In genomic region chr11:86257460-86258076, GRCm38 (mm10) we compare ENCODE assay signal across 7 mouse cellular contexts. TPM values are rescaled to one million over a fixed set of nuclear protein-coding genes. Genes with fewer than 3 reads are reported as not detected.
A peak's percentile ranks its signal among the peaks of the same experiment; 100 is the strongest.
DNase-seq lines count a peak whose midpoint lies in the region; ATAC-seq and TF ChIP-seq lines count a peak whose summit lies in the region.

TSS of gene Ints2 (minus strand) at chr11:86257575.

- 12% methylated on average over 32 of the region's 32 CpGs for WGBS in embryonic facial prominence, embryonic 10.5 days
- WGBS in intestine, postnatal 0 days = 7% methylated on average over 32 of the region's 32 CpGs
- WGBS in midbrain, embryonic 12.5 days = 11% methylated on average over 32 of the region's 32 CpGs
- WGBS in small intestine, adult 2 months = 3% methylated on average over 32 of the region's 32 CpGs

- H3K9me3 ChIP-seq in embryonic facial prominence, embryonic 10.5 days = no peaks in the 10 kb centered on the region
- no peaks in the 10 kb centered on the region for H3K9me3 ChIP-seq in intestine, postnatal 0 days (ENCODE audit: control insufficient read depth)
- H3K9me3 ChIP-seq in midbrain, embryonic 12.5 days = no peaks in the 10 kb centered on the region

- H3K4me2 ChIP-seq in intestine, postnatal 0 days (replicated peaks; ENCODE audit: low read depth) = peak within 1 kb of the TSS; percentile 82
- peak within 1 kb of the TSS; percentile 71 for H3K4me2 ChIP-seq in midbrain, embryonic 12.5 days (replicated peaks)

- peak; percentile 97 for DNase-seq in adrenal gland, postnatal 10 days
- DNase-seq in embryonic facial prominence, embryonic 10.5 days (ENCODE audit: low spot score) = peak; percentile 95
- peak; percentile 50 for DNase-seq in gonadal fat pad, adult 2 months (ENCODE audit: low read depth)
- peak; percentile 96 for DNase-seq in left cerebral cortex, postnatal 4 days

- H3K4me3 ChIP-seq in embryonic facial prominence, embryonic 10.5 days = peak within 1 kb of the TSS; percentile 76
- H3K4me3 ChIP-seq in intestine, postnatal 0 days (ENCODE audit: low read depth, low read length) = peak within 1 kb of the TSS; percentile 75
- H3K4me3 ChIP-seq in midbrain, embryonic 12.5 days = peak within 1 kb of the TSS; percentile 76
- H3K4me3 ChIP-seq in small intestine, adult 2 months (ENCODE audit: low read depth, low read length) = peak within 1 kb of the TSS; percentile 91

- TF ChIP-seq CTCF in intestine, postnatal 0 days (IDR thresholded peaks at IDR 0.05; ENCODE audit: low read depth) = no peak
- TF ChIP-seq CTCF in small intestine, adult 2 months (IDR thresholded peaks at IDR 0.05; ENCODE audit: extremely low read depth, insufficient read length, insufficient replicate concordance, low read depth, low read length) = no peak

- peak; percentile 92 for ATAC-seq in intestine, postnatal 0 days
- peak; percentile 85 for ATAC-seq in midbrain, embryonic 12.5 days (ENCODE audit: low FRiP score, low read depth)

- H3K9ac ChIP-seq in intestine, postnatal 0 days (ENCODE audit: low read depth, low read length) = peak within 1 kb of the TSS; percentile 83
- peak within 1 kb of the TSS; percentile 83 for H3K9ac ChIP-seq in midbrain, embryonic 12.5 days (replicated peaks)

- H3K36me3 ChIP-seq in embryonic facial prominence, embryonic 10.5 days (replicated peaks) = peaks cover 32% of the 10 kb centered on the region
- no peaks in the 10 kb centered on the region for H3K36me3 ChIP-seq in intestine, postnatal 0 days (ENCODE audit: control insufficient read depth, insufficient read depth)
- H3K36me3 ChIP-seq in midbrain, embryonic 12.5 days = peaks cover 14% of the 10 kb centered on the region
- H3K36me3 ChIP-seq in small intestine, adult 2 months (ENCODE audit: control insufficient read depth, insufficient read depth, low read length) = peaks cover 2% of the 10 kb centered on the region

- no peak for TF ChIP-seq POLR2A in small intestine, adult 2 months (IDR thresholded peaks at IDR 0.05; ENCODE audit: low read depth, low read length)

- peaks cover 14% of the 10 kb centered on the region for H3K4me1 ChIP-seq in embryonic facial prominence, embryonic 10.5 days
- H3K4me1 ChIP-seq in intestine, postnatal 0 days (replicated peaks; ENCODE audit: control insufficient read depth, insufficient read depth, low read length) = peaks cover 4% of the 10 kb centered on the region; the same call in 1 of the 2 replicates
- H3K4me1 ChIP-seq in midbrain, embryonic 12.5 days = peaks cover 14% of the 10 kb centered on the region
- H3K4me1 ChIP-seq in small intestine, adult 2 months (ENCODE audit: control insufficient read depth, insufficient read depth, insufficient read length, low read length) = no peaks in the 10 kb centered on the region; the same call in 1 of the 2 replicates

- intact Hi-C loops in left cerebral cortex, postnatal 4 days (cut with DNase I) = no loop called here

- H3K27ac ChIP-seq in embryonic facial prominence, embryonic 10.5 days (replicated peaks) = peak within 1 kb of the TSS; percentile 91
- H3K27ac ChIP-seq in intestine, postnatal 0 days (ENCODE audit: low read depth, low read length) = peak within 1 kb of the TSS; percentile 42; the same call in 1 of the 2 replicates
- peak within 1 kb of the TSS; percentile 70 for H3K27ac ChIP-seq in midbrain, embryonic 12.5 days (replicated peaks)
- H3K27ac ChIP-seq in small intestine, adult 2 months (ENCODE audit: insufficient read depth, low read depth, low read length) = no peak within 1 kb of the TSS

- H3K27me3 ChIP-seq in embryonic facial prominence, embryonic 10.5 days (replicated peaks; ENCODE audit: low read depth, poor library complexity, severe bottlenecking) = no peaks in the 10 kb centered on the region
- no peaks in the 10 kb centered on the region for H3K27me3 ChIP-seq in intestine, postnatal 0 days (replicated peaks; ENCODE audit: control insufficient read depth, insufficient read depth, low read length)
- H3K27me3 ChIP-seq in midbrain, embryonic 12.5 days = no peaks in the 10 kb centered on the region
- H3K27me3 ChIP-seq in small intestine, adult 2 months (ENCODE audit: control insufficient read depth, insufficient read depth, low read length) = no peaks in the 10 kb centered on the region

RNA-seq across cellular contexts. Expression of gene Ints2, which starts in this region (rescaled TPM):
- total RNA-seq in adrenal gland, postnatal 10 days (2021) = 10 to 100 TPM; 15.7 to 21.0 TPM
- polyA plus RNA-seq in embryonic facial prominence, embryonic 10.5 days (2016; fragmentation: Nextera tagmentation; extraction: Ambion mirVana) = 55.4 and 61.5 TPM in 2 replicates
- 10.6 and 13.0 TPM in 2 replicates for polyA plus RNA-seq in gonadal fat pad, adult 2 months (2012; rRNA removed)
- 4.1 and 5.2 TPM in 2 replicates for polyA plus RNA-seq in intestine, postnatal 0 days (2015; fragmentation: Nextera tagmentation; extraction: Ambion mirVana)
- 10 to 100 TPM; 33.7 to 35.6 TPM for total RNA-seq in left cerebral cortex, postnatal 4 days (2021)
- 48.3 and 51.6 TPM in 2 replicates for polyA plus RNA-seq in midbrain, embryonic 12.5 days (2016; fragmentation: Nextera tagmentation; extraction: Ambion mirVana)
- polyA plus RNA-seq in small intestine, adult 2 months (2012; rRNA removed) = 1.4 and 1.9 TPM in 2 replicates
